Mouse (Mus musculus) adrenal gland, adult 2 months (tissue): ENCODE results near the gene Thada. TPM values are rescaled to one million over a fixed set of nuclear protein-coding genes. Genes with fewer than 3 reads are reported as not detected.
"Not testable (repeated sequence)": the region's sequence is repeated elsewhere in the genome, so short reads cannot be mapped to it uniquely, and the experiment has no call there.

ENCODE experiments used
- DNase-seq: peaks from one replicate; pipeline ENCODE4 v3.0.0; 2021
- polyA plus RNA-seq: library from polyadenylated mRNA; depleted of rRNA; stranded (reverse); fragments of >200 nt; gene quantifications from 2 replicates; pipeline ENCODE4 v1.2.3, GENCODE M21; 2012
- total RNA-seq, 2 experiments: library from RNA; stranded (reverse); gene quantifications; 2 replicates each; pipeline ENCODE4 v1.2.3; 2021

The Thada gene
- total and polyA plus RNA-seq, 3 experiments: 11.9 to 21.2 (median 19.4) TPM

DNA sequence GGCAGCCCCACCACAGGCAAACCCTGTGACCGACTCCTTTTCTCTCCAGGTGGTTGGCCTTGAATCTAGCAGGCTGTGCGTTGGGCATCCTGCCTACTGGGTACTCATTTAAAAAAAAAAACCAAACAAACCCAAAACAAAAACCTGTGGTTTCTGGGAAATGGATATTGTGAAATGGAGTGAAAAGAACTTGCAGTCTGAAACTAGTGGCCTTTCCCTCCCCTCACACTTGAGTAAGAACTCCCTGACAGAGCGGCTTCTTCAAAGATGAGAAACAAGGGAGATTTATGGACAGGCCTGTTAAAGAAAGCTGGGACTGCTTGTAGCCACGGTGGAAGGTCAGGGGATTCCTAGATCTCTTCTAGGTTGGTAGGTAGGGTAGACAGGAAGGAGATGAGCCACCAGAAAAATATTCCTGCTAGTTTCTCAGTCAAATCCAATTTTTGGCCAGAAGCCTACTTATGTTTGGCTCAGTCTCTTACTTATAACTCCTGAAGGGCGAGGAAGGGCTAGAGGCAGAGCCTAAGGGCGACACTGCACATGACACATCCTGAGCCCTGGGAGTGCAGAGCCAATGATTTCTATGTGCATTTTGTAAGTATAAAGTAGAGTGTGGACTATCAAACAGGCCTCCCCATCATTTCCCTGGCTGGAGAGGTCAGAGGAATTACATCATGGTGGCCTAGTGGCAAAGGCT lies 250.6 kb downstream of the Thada start:
- DNase-seq: peak; percentile 68

GRCm38 (mm10) chr17:84213464-84213863 lies 252.5 kb downstream of the Thada start:
- no peak for DNase-seq

- DNase-seq: peak; percentile 54
Measured at GRCm38 (mm10) chr17:84207611-84208010, 258.4 kb downstream of the Thada start.

DNA sequence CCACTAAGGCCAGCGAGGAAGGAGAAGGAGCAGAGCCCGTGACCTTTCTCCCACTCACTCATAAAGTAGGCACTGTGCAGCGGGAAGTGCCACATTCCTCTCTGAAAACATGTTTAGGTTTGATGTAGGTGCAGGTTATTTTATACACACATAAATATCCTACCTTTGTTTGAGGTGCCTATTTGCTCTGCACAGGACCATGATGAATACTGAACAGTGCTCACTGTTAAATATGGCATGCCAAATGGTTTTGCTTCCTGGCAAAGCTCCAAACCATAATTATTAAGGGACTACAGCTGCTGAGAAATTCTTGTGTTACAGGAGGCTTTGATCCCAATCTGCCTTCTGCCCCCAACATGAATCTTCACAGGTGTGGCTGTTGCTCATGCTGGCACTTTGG lies 259.8 kb downstream of the Thada start:
- no peak for DNase-seq

- no peak for DNase-seq
Measured at GRCm38 (mm10) chr17:84204962-84205361, 261.0 kb downstream of the Thada start.

DNA sequence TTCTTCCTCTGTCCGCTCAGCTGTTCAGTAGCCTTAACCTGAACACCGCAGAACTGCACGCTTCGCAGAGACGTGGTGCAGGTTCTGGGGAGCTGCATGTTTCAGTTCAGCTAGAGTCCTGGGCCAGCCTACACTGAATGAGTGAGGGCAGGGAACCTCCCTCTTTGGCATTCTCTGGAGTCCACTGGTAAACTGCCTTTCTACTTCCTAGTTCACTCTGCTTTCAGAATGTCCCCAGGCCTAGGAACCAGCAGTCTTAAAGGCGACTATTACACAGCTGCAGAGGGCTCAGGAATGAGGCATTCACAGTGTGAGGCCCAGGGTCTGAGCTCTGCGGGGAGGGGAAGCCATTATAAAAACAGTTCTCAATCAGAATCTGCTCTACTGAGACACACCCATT lies 262.7 kb downstream of the Thada start:
- DNase-seq: no peak

- DNase-seq: no peak
Measured at GRCm38 (mm10) chr17:84201183-84201582, 264.8 kb downstream of the Thada start.

DNA sequence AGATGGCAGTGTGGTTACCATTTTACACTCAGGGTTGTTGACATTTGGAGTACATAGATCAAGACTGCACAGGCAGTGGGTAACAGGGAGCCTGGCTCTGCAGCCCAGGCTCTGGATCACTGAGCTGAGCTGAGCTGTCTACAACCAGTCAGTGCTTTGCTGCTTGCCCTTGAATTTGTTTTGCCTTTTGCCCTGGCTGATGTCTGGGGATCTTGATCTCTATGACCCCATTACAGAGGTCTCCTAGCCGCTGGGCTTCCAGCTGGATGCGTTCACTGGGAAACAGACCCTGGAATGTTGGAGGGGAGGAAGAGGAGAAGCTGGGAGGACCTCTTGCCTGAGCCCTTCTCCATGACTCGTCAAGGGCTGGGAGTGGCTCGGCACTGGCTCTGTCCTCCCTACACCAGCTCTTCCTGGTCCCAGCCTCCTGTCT lies 268.1 kb downstream of the Thada start:
- DNase-seq: peak; percentile 26

- no peak for DNase-seq
Measured at GRCm38 (mm10) chr17:84196329-84196728, 269.7 kb downstream of the Thada start.

GRCm38 (mm10) chr17:84195835-84196234 lies 270.2 kb downstream of the Thada start:
- no peak for DNase-seq

GRCm38 (mm10) chr17:84195003-84195395 lies 271.0 kb downstream of the Thada start:
- DNase-seq: no peak

DNA sequence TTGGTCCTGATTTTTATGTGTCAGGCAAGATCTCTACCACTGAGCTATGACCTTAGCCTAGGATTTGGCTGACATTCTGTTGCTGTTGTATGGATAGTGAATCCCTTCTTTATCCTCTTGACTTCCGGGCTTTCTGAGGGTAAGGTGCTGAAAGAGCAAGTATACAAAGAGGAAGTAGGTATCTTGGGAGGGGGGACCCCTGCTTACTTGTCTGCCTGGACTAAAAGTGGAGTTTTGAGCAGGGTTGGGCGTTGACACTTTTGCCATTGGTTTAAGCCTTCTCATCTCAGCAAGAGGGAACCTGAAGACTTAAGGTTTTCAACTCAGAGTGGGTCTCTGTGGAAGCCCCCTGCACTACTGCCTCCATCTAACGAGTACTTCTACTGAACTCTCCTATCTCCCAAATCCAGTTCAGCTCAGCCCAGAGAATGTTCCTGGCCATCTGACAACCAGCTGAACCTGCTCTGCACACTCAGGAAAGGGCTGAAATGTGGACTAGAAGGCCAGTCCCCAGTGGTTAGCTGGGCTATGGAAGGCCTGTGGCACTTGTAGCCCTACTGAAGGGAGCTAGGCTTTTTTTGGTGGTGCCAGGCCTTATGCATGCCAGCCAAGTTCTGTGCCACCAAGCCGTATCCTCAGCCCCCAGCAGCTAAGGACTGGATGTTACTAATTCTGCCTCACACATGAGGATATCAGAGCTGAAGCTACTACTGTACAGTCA lies 271.6 kb downstream of the Thada start:
- no peak for DNase-seq

- DNase-seq: no peak
Measured at GRCm38 (mm10) chr17:84193411-84193810, 272.6 kb downstream of the Thada start.

DNA sequence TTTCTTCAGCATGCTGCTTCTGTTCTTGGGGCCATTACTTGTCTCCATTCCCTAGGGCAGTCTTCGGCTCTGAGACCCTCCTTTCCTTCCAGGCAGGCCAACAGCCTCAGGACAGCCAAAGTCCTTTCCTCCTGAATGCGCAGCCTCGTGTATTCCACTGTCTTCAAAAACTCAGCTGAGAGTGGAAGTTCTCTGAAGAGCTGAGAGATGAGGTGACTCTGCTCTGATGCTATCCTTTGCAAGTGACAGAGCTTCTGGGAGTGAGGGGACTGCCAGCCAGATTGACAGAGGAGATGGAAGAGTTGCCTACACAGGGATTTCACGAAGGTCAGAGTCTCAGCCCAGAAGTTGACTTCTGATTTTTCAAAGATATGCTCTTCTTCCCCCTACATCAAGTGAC lies 274.1 kb downstream of the Thada start:
- DNase-seq: no peak

GRCm38 (mm10) chr17:84190885-84191284 lies 275.1 kb downstream of the Thada start:
- peak; percentile 79 for DNase-seq

- DNase-seq: peak; percentile 59
Measured at GRCm38 (mm10) chr17:84189127-84189854, 276.7 kb downstream of the Thada start.

DNA sequence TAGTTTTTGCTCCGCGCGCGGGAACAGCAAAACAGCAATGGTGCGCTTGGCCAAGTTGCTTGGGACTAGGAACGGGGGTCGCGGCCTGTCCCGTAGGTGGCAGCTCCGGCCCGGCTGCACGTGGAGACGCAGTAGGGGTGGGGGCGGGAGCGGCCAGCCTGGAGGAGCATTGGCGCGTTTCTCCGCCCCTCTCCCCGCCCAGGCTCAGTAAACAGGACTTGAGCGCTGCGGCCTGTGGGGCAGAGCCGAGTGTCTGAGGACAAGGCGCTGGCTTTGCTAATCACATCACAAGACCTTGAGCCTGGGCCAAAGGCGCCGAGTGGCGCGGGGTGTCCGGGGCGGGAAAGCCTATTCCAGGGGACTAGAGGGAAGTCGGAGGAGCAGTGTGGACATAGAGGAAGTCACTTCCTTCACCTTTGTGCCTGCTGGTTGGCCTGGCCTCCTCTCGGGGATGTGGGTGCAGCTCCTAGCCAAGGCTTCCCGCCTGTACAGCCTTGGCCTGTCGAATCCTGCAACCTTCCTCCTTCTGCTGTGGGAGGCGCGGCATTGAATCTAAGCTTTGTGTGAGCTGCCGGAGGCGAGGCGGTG lies 277.5 kb downstream of the Thada start:
- peak; percentile 99 for DNase-seq

DNA sequence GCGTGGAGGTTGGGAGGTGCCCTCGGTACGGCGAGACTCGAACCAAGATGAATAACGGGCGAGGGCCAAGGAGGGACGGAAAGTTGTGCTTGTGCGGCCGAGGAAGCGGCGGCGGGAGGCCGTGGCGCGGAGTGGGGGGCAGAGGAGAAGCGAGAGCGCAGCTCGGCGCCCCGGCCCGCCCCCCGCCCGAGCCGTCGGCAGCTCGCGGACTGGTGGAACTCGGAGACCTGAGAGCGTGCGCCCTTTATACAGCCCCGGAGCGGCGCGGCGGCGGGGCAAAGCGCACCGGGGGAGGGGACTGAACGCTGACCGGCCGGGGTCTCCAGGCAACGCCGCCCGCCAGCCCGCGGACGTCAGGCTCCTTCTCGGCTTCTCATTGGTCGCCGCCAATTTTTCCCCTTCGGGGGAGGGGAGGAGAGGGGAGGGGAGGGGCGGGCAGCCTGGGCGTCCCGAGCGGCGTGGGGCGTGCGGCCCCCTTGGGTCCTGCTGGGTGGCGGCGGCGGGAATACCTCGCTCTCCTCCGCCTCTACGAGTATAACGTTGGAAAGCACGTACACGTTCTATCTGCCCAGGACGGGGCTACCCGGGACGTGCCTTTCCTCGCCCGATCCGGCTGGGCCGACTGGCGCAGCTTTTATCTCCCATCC lies 278.2 kb downstream of the Thada start, which contains the start of gene Zfp36l2:
TSS of gene Zfp36l2 (minus strand) at position 221 of the 647 bp plus-strand sequence.
- peak; percentile 98 for DNase-seq

GRCm38 (mm10) chr17:84187264-84187663 lies 278.7 kb downstream of the Thada start:
- DNase-seq: not testable (repeated sequence)

GRCm38 (mm10) chr17:84186451-84187202 lies 279.4 kb downstream of the Thada start:
- DNase-seq: peak; percentile 83
